Mouse (Mus musculus) forebrain, embryonic 16.5 days (tissue): ENCODE results near the gene Gpr45. TPM values are rescaled to one million over a fixed set of nuclear protein-coding genes. Genes with fewer than 3 reads are reported as not detected.
"Not testable (repeated sequence)": the region's sequence is repeated elsewhere in the genome, so short reads cannot be mapped to it uniquely, and the experiment has no call there.

ENCODE experiments used
- ATAC-seq: fragments of 200-750 bp; cut with Nextera tagmentation; 2 replicates; pipeline ENCODE4 v1.8.0; 2017; ENCODE audit warnings: mild to moderate bottlenecking, moderate library complexity
- H3K27ac ChIP-seq: fragments of 300-500 bp; sonication (generic); 2 replicates; pipeline ENCODE4 v1.5.1; 2014; ENCODE audit warnings: low read length, control low read depth
- H3K27me3 ChIP-seq: fragments of 300-500 bp; sonication (generic); replicated peaks from 2 replicates; pipeline ENCODE4 v1.6.1; 2014; ENCODE audit warnings: low read length; ENCODE audit not compliant: control insufficient read depth, insufficient read depth
- H3K36me3 ChIP-seq: fragments of 300-500 bp; sonication (generic); 2 replicates; pipeline ENCODE4 v1.6.1; 2014; ENCODE audit not compliant: control insufficient read depth, insufficient read depth
- H3K4me1 ChIP-seq: fragments of 300-500 bp; sonication (generic); replicated peaks from 2 replicates; pipeline ENCODE4 v1.6.1; 2014; ENCODE audit warnings: low read length; ENCODE audit not compliant: control insufficient read depth, insufficient read depth
- H3K4me2 ChIP-seq: fragments of 300-500 bp; sonication (generic); 2 replicates; pipeline ENCODE4 v1.6.1; 2014; ENCODE audit warnings: mild to moderate bottlenecking, low read length, control low read depth
- H3K4me3 ChIP-seq: fragments of 300-500 bp; sonication (generic); replicated peaks from 2 replicates; pipeline ENCODE4 v1.5.1; 2014; ENCODE audit warnings: mild to moderate bottlenecking, low read length, control low read depth
- H3K9ac ChIP-seq: fragments of 300-500 bp; sonication (generic); replicated peaks from 2 replicates; pipeline ENCODE4 v1.6.1; 2014; ENCODE audit warnings: low read depth, low read length, control low read depth
- H3K9me3 ChIP-seq: fragments of 300-500 bp; sonication (generic); 2 replicates; pipeline ENCODE4 v1.6.1; 2016; ENCODE audit warnings: low read length; ENCODE audit not compliant: control insufficient read depth
- WGBS: fragments of 180-500 bp; shearing (Covaris S2); extraction: QIAGEN DNeasy Blood & Tissue Kit; methylation state at CpG from one replicate; pipeline ENCODE4 v1.1.7; 2014; 5-methylcytosine and 5-hydroxymethylcytosine counted together
- polyA plus RNA-seq: library from polyadenylated mRNA; unstranded; fragments of >200 nt; fragmentation: Nextera tagmentation; extraction: Ambion mirVana; gene quantifications from 2 replicates; pipeline ENCODE4 v1.2.1, GENCODE M21; 2015

Gpr45 gene
- polyA plus RNA-seq, 1 experiment from 2014 or later = 32.8 TPM

DNA sequence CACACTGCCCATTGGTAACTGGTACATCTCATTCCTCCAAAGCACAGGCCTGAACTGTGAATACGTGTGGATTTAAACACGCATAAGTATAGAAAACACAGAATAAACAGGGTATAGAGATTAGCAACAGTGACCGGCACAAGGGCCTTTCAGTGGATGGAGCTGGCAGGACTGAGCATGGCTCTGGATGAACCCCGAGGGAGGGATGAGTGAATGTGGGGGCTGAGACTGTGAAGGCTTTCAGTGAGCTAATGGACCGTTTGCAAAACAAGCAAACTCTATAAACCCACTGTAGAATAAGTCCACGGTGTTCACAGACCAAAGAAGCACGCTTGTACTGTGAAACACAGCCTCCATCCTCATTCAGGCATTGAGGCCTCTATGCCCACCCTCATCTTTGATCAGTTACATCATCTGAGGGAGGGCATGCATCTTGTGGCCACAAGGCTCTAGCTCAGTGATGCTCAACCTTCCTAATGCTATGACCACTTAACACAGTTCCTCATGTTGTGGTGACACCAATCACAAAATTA, 62.5 kb downstream of the Gpr45 start:
- not testable (repeated sequence) for H3K36me3 ChIP-seq, H3K9me3 ChIP-seq, H3K27me3 ChIP-seq, H3K9ac ChIP-seq, H3K4me1 ChIP-seq, ATAC-seq, H3K4me3 ChIP-seq, H3K27ac ChIP-seq, H3K4me2 ChIP-seq
- 81% methylated on average over 7 of the region's 7 CpGs for WGBS

DNA sequence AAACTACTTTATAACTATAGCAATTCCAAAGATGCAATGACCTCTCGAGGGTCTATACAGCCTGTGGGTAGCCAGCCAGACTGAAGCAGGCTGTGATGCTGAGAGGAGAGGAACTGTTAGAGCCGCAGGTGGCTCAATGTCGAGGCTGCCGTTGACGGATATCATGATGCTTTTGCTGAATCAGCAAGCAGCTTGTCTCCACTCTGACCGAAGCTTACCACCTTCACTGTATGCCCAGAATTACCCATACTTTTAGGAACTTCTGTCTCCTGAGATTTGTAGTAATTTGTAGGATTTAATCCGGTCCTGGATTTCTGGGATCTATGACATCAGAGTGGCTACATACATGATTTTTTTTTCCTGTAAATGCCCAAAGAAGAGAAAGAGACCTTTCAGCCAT, 83.3 kb downstream of the Gpr45 start:
- no peak for ATAC-seq
- H3K9ac ChIP-seq = no peak overlapping the region
- H3K36me3 ChIP-seq = no peaks in the 10 kb centered on the region
- H3K9me3 ChIP-seq = no peaks in the 10 kb centered on the region
- H3K27me3 ChIP-seq = no peaks in the 10 kb centered on the region
- H3K27ac ChIP-seq = no peak overlapping the region
- 90% methylated on average over 7 of the region's 7 CpGs for WGBS
- no peaks in the 10 kb centered on the region for H3K4me1 ChIP-seq
- H3K4me3 ChIP-seq = no peak overlapping the region
- H3K4me2 ChIP-seq = no peak overlapping the region

- Histone ChIP-seq H3K9ac (no peak overlapping the region), H3K27me3 (no peaks in the 10 kb centered on the region), H3K27ac (no peak overlapping the region), H3K4me1 (peaks cover 8% of the 10 kb centered on the region; the same call in 1 of the 2 replicates), H3K4me3 (no peak overlapping the region), H3K9me3 (no peaks in the 10 kb centered on the region), H3K4me2 (no peak overlapping the region), H3K36me3 (no peaks in the 10 kb centered on the region)
- WGBS = 61% methylated on average over 6 of the region's 6 CpGs
- ATAC-seq = no peak
Measured at GRCm38 (mm10) chr1:43042271-43042670, 89.6 kb downstream of the Gpr45 start.

GRCm38 (mm10) chr1:43045204-43045982, 92.7 kb downstream of the Gpr45 start:
- H3K4me3 ChIP-seq = no peak overlapping the region
- H3K4me1 ChIP-seq = peaks cover 8% of the 10 kb centered on the region; the same call in 1 of the 2 replicates
- WGBS = 44% methylated on average over 14 of the region's 14 CpGs
- H3K9ac ChIP-seq = no peak overlapping the region; the same call in 1 of the 2 replicates
- H3K4me2 ChIP-seq = no peak overlapping the region
- H3K27me3 ChIP-seq = no peaks in the 10 kb centered on the region
- H3K27ac ChIP-seq = peak overlapping the region; percentile 17; the same call in 1 of the 2 replicates
- no peaks in the 10 kb centered on the region for H3K9me3 ChIP-seq
- ATAC-seq = peak; percentile 37
- H3K36me3 ChIP-seq = no peaks in the 10 kb centered on the region

DNA sequence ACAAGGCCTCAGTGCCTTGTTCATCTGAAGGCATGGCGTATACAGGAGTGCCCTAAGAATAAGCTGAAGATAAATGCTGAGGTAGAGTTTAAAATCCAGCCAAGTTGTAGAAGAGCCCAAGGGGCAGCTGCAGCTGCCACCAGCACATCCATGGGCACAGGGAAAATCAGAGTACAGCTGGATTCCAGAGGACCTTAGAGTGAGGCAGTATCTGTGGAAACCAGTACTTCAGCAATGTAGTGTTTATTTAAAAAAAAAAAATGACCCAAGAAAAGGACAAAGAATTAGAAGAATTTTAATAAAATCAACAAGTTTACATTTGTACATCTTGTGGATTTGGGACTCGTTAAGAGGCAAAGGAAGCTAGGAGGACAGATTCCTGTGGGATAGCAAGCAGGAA, 94.3 kb downstream of the Gpr45 start:
- no peak overlapping the region for H3K4me3 ChIP-seq
- WGBS = 94% methylated on average over 2 of the region's 2 CpGs
- no peak overlapping the region for H3K9ac ChIP-seq
- no peak overlapping the region for H3K27ac ChIP-seq
- peaks cover 8% of the 10 kb centered on the region; the same call in 1 of the 2 replicates for H3K4me1 ChIP-seq
- no peak for ATAC-seq
- no peaks in the 10 kb centered on the region for H3K9me3 ChIP-seq
- H3K4me2 ChIP-seq = no peak overlapping the region
- H3K36me3 ChIP-seq = 0 out of 2 replicates have a peak, but pooled peaks cover 5% of the 10 kb centered on the region
- H3K27me3 ChIP-seq = no peaks in the 10 kb centered on the region

DNA sequence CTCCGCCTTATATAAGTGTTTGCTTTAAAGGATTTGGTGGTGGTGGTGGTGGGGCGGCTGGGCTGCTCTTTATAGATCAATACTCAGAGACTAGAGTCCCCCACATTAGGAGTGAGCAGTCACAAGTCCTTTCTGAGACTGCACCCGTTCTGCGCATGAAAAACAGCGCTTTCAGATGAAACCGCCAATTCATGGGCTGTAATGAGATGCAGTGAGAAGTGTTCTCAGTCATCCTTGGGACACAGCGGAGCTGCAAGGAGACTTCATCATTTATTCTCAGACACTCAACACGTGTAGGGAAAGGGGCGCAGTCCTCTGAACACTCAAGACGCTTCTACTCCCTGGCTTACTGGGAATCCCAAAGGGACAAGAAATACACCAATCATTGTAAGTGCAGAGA, 95.1 kb downstream of the Gpr45 start:
- 62% methylated on average over 10 of the region's 10 CpGs for WGBS
- H3K36me3 ChIP-seq = 0 out of 2 replicates have a peak, but pooled peaks cover 5% of the 10 kb centered on the region
- H3K9me3 ChIP-seq = no peaks in the 10 kb centered on the region
- no peaks in the 10 kb centered on the region for H3K27me3 ChIP-seq
- no peak overlapping the region for H3K27ac ChIP-seq
- H3K4me1 ChIP-seq = peaks cover 8% of the 10 kb centered on the region; the same call in 1 of the 2 replicates
- peak; percentile 32 for ATAC-seq
- H3K9ac ChIP-seq = no peak overlapping the region
- no peak overlapping the region for H3K4me3 ChIP-seq
- H3K4me2 ChIP-seq = no peak overlapping the region

- no peak for ATAC-seq
- Histone ChIP-seq H3K4me2 (no peak overlapping the region), H3K27me3 (no peaks in the 10 kb centered on the region), H3K4me3 (no peak overlapping the region), H3K36me3 (peaks cover 12% of the 10 kb centered on the region), H3K9ac (no peak overlapping the region), H3K9me3 (no peaks in the 10 kb centered on the region), H3K4me1 (no peaks in the 10 kb centered on the region), H3K27ac (no peak overlapping the region)
- WGBS = 83% methylated on average over 5 of the region's 5 CpGs
Measured at GRCm38 (mm10) chr1:43051903-43052302, 99.2 kb downstream of the Gpr45 start.

DNA sequence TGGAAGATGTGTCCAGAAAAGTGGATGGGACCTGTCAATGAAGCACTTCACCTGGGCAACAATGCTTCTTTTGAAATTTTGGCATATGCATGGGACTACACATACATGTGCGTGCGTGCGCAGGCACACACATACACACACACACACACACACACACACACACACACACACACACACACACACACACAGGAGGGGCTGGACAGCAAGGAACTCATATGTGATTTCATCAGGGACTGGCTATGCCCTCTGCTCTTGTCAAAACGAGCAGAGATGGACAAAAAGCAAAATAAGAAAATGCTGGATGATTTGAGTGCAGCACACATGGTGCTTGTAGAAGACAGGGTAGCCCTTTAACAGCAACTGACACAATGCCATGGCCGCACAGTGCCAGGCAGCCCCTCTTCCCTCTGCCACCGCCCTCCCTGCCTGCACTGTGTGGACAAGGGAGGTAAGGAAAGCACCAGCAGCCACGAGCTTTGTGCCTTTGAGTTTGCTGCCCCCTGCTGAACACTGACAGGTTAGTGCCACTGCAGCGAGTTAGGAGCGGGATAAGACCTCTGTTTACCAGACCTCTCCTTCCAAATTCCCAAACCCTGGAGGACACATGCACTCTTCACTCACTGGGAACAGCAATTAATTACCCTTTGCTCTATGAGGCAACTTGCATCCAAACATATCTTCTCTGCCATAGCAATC, 113.1 kb downstream of the Gpr45 start:
- no peak overlapping the region for H3K4me2 ChIP-seq
- H3K9ac ChIP-seq = no peak overlapping the region
- H3K4me1 ChIP-seq = 0 out of 2 replicates have a peak, but pooled peaks cover 2% of the 10 kb centered on the region
- H3K36me3 ChIP-seq = 0 out of 2 replicates have a peak, but pooled peaks cover 5% of the 10 kb centered on the region
- H3K27ac ChIP-seq = no peak overlapping the region
- H3K27me3 ChIP-seq = no peaks in the 10 kb centered on the region
- peak; percentile 97 for ATAC-seq
- H3K4me3 ChIP-seq = no peak overlapping the region
- 41% methylated on average over 9 of the region's 9 CpGs for whole genome bisulfite sequencing
- H3K9me3 ChIP-seq = no peaks in the 10 kb centered on the region

DNA sequence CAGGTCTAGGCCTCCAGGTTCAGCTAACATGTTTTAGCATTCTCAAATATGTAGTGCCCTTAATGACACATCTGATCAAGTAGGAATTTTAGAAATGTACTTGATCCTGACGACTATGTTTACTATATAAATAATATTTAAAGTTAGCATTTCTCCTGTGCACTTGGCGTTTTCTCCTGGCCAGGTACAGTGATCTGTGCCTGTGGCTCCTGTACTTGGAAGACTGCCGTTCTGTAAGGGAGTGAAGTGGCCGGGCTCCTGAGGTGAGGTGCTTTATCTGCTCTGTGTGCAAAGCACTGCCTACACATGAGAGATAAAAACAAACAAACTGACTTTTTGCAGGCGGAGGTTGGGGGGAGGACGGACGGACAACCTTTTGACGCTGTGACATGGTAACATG, 113.9 kb downstream of the Gpr45 start:
- H3K4me1 ChIP-seq = 0 out of 2 replicates have a peak, but pooled peaks cover 3% of the 10 kb centered on the region
- H3K27me3 ChIP-seq = no peaks in the 10 kb centered on the region
- H3K9me3 ChIP-seq = no peaks in the 10 kb centered on the region
- no peak overlapping the region for H3K27ac ChIP-seq
- H3K36me3 ChIP-seq = 0 out of 2 replicates have a peak, but pooled peaks cover 5% of the 10 kb centered on the region
- ATAC-seq = no peak
- WGBS = 89% methylated on average over 8 of the region's 8 CpGs
- no peak overlapping the region for H3K4me2 ChIP-seq
- no peak overlapping the region for H3K9ac ChIP-seq
- H3K4me3 ChIP-seq = no peak overlapping the region
